Mouse (Mus musculus): ENCODE results near the gene Git1. TPM values are rescaled to one million over a fixed set of nuclear protein-coding genes. Genes with fewer than 3 reads are reported as not detected.

Git1 gene
- 10 to 100 TPM; 45.6 to 59.6 TPM for polyA plus RNA-seq (2017; shearing (Covaris generic))

GRCm38 (mm10) chr11:77493512-77494343 lies at the start of gene Git1:
Gene Git1 (plus strand): TSS chr11:77493562.

GRCm38 (mm10) chr11:77462283-77463100 lies 30.9 kb upstream of the Git1 start, which contains the start of gene Coro6:
Gene Coro6 (plus strand): TSS chr11:77462411.

GRCm38 (mm10) chr11:77489591-77490235 lies 3.6 kb upstream of the Git1 start, which contains the start of gene Ankrd13b:
Gene Ankrd13b (minus strand): TSS chr11:77489678.

GRCm38 (mm10) chr11:77514832-77515636 lies 21.7 kb downstream of the Git1 start, which contains the start of gene Abhd15:
Gene Abhd15 (plus strand): TSS chr11:77515121.

GRCm38 (mm10) chr11:77515637-77516552 lies 22.5 kb downstream of the Git1 start, which contains the start of gene Trp53i13:
Gene Trp53i13 (minus strand): TSS chr11:77515980.

GRCm38 (mm10) chr11:77519043-77519442 lies 25.7 kb downstream of the Git1 start, which contains the start of gene Gm10392:
Gene Gm10392 (minus strand): TSS chr11:77519198.

Other genes with a start within 250 kb of the Git1 start
- not detected for gene Coro6, start 31.2 kb upstream of the Git1 start, polyA plus RNA-seq (2017; shearing (Covaris generic))
- gene Ankrd13b, start 3.9 kb upstream of the Git1 start, polyA plus RNA-seq (2017; shearing (Covaris generic)), result 1 to 10 TPM; 6.3 to 6.5 TPM
- gene Abhd15, start 21.6 kb downstream of the Git1 start, polyA plus RNA-seq (2017; shearing (Covaris generic)), result 1 to 10 TPM in 1 of 2 experiments, under 1 TPM in 1; 0.70 to 9.0 TPM
- gene Trp53i13, start 22.4 kb downstream of the Git1 start, polyA plus RNA-seq (2017; shearing (Covaris generic)), result 10 to 100 TPM; 29.8 to 53.3 TPM
- 1 to 10 TPM in 1 of 2 experiments, under 1 TPM in 1; 0.34 to 2.1 TPM for gene Gm10392, start 25.6 kb downstream of the Git1 start, polyA plus RNA-seq (2017; shearing (Covaris generic))
- gene Taok1, start 114.3 kb downstream of the Git1 start, polyA plus RNA-seq (2017; shearing (Covaris generic)), result 1 to 10 TPM; 7.2 to 7.5 TPM
- gene Nufip2, start 192.6 kb downstream of the Git1 start, polyA plus RNA-seq (2017; shearing (Covaris generic)), result 10 to 100 TPM; 47.9 to 64.4 TPM
- gene Cryba1, start 231.7 kb downstream of the Git1 start, polyA plus RNA-seq (2017; shearing (Covaris generic)), result under 1 TPM; 0.19 to 0.61 TPM

All from inflammation-experienced regulatory T-cells (primary cell).